Mouse (Mus musculus) left cerebral cortex, adult 2 months (tissue): ENCODE results near the gene Gm28305. TPM values are rescaled to one million over a fixed set of nuclear protein-coding genes. Genes with fewer than 3 reads are reported as not detected.

Source experiments
- DNase-seq, 2 experiments: peaks; one replicate each; pipeline ENCODE4 v3.0.0; 2021 to 2022; ENCODE audit warnings: low spot score in 2 of 2, mixed read lengths in 1 of 2; ENCODE audit errors: extremely low spot score in 1 of 2
- H3K27ac ChIP-seq: fragments of 200-600 bp; 2 replicates; pipeline ENCODE4 v1.8.1; 2022
- H3K4me3 ChIP-seq: fragments of 200-600 bp; 2 replicates; pipeline ENCODE4 v1.8.1; 2022
- CTCF ChIP-seq: fragments of 200-600 bp; IDR thresholded peaks from 2 replicates; pipeline ENCODE4 v1.8.1; 2022; ENCODE audit warnings: antibody characterized with exemption, mild to moderate bottlenecking, moderate library complexity
- intact Hi-C: fragments of 180-260 bp; cut with DNase I; formaldehyde crosslinking; loops from one replicate; pipeline ENCODE4 v1.15.1; 2025
- total RNA-seq, 2 experiments: library from RNA; stranded (reverse); gene quantifications; 2 replicates each; pipeline ENCODE4 v1.2.3; 2021

Gene Gm28305
- total RNA-seq, 2 experiments from 2014 or later, result not detected

DNA sequence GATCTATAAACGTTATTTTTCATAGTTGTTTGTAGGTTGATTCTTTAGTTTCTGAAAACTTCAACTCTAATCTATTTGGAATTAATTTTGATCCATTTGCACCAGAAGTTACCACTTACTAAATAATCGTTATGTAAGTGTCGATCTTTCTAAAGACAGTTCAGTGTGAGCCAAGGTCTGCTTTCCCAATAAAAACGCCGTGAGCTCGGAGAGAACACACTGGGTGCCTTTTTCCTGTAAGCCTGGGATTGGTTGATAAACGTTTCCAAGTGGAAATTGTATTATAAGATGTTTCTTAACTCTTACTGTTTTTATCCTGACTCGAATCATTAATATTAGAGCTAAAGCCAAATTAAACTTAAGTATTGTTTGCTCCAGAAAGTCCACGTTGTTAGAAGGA lies 66.5 kb downstream of the Gm28305 start:
- no peak for DNase-seq
- Histone ChIP-seq H3K4me3 (no peak overlapping the region), H3K27ac (no peak overlapping the region)
- intact Hi-C loops, result no loop called here
- TF ChIP-seq CTCF, result no peak

DNA sequence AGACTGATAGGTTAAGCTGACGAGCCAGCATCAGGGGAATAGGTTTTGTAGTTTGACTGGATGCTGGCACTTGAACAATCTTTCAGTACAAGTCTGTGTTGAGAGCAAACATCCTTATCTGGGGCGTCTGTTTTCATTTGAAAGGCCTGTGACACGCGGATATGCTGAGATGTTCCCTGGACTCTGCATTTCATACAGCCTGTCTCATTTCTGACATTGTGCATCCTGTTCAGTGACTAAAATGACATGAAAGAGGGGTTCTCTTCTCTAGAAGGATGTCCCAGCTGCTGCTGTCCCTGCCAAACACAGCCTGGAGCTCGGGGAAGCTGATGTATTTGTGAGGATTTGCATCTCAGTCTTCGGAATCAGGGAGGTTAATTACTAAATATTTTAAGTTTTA lies 67.0 kb downstream of the Gm28305 start:
- no peak for TF ChIP-seq CTCF
- H3K4me3 ChIP-seq, result no peak overlapping the region
- intact Hi-C loops, result no loop called here
- no peak overlapping the region for H3K27ac ChIP-seq
- DNase-seq, result no peak

- DNase-seq, result no peak
- no peak for TF ChIP-seq CTCF
- H3K27ac ChIP-seq, result no peak overlapping the region
- no peak overlapping the region for H3K4me3 ChIP-seq
- intact Hi-C loops, result no loop called here
These were observed 68.2 kb downstream of the Gm28305 start for GRCm38 (mm10) chr9:104108571-104109143.

- intact Hi-C loops, result no loop called here
- no peak overlapping the region for H3K4me3 ChIP-seq
- no peak for DNase-seq
- H3K27ac ChIP-seq, result no peak overlapping the region
- TF ChIP-seq CTCF, result no peak
These were observed 68.7 kb downstream of the Gm28305 start for GRCm38 (mm10) chr9:104109151-104109550.

DNA sequence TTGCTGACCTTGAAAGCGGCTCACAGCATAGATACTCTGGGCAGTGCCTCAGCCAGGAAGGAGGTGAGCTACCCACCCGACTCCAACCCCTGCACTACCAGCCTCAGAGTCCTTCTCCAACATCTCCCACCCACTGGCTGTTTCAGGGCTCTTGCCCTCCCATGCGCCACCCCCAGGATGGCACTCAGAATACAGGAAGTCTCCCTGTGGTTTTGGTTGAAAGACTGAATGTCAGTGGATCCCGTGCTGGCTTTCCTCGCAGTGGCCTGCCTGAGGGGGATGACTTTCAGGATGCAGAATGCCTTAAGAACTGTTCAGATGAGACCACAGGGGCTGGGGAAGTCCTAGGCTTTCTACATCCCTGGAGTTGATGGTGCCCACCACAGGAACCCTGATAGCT lies 82.6 kb downstream of the Gm28305 start:
- intact Hi-C loops, result no loop called here
- no peak for TF ChIP-seq CTCF
- no peak for DNase-seq
- H3K4me3 ChIP-seq, result no peak overlapping the region
- no peak overlapping the region for H3K27ac ChIP-seq

- intact Hi-C loops, result no loop called here
- no peak for TF ChIP-seq CTCF
- Histone ChIP-seq H3K27ac (no peak overlapping the region), H3K4me3 (no peak overlapping the region)
- DNase-seq, result no peak
These were observed 83.2 kb downstream of the Gm28305 start for GRCm38 (mm10) chr9:104123622-104124021.

Other genes with a start within 250 kb of the Gm28305 start
- gene Nphp3, start 38.1 kb upstream of the Gm28305 start, total RNA-seq, result 1 to 10 TPM; 7.9 to 8.3 TPM
- 10 to 100 TPM; 39.2 to 42.2 TPM for gene Uba5, start 22.5 kb downstream of the Gm28305 start, total RNA-seq
- 10 to 100 TPM; 21.4 to 24.7 TPM for gene Acad11, start 22.7 kb downstream of the Gm28305 start, total RNA-seq
- under 1 TPM in 1 of 2 experiments, not detected in 1; 0.20 TPM for gene Ackr4, start 86.3 kb downstream of the Gm28305 start, total RNA-seq
- gene Dnajc13, start 222.3 kb downstream of the Gm28305 start, total RNA-seq, result 10 to 100 TPM; 73.4 to 76.2 TPM